Mouse (Mus musculus) heart, adult 8-10 months (tissue): ENCODE data around the gene Bzw1. TPM values are rescaled to one million over a fixed set of nuclear protein-coding genes. Genes with fewer than 3 reads are reported as not detected.
A peak's percentile ranks its signal among the peaks of the same experiment; 100 is the strongest.

Experiments
- DNase-seq: peaks from one replicate; pipeline ENCODE4 v3.0.0; 2022; ENCODE audit warnings: low spot score
- total RNA-seq, 4 experiments: library from RNA; stranded (reverse); gene quantifications; 2 replicates each; pipeline ENCODE4 v1.2.4; 2022

The Bzw1 gene
- total RNA-seq, 4 experiments from 2014 or later: 60.2 to 64.3 (median 62.1) TPM

- no peak for DNase-seq
Observed at GRCm38 (mm10) chr1:58396179-58396578, 3.5 kb downstream of the Bzw1 start.

GRCm38 (mm10) chr1:58397731-58398130 lies 5.0 kb downstream of the Bzw1 start:
- no peak for DNase-seq

- DNase-seq: no peak
Observed at GRCm38 (mm10) chr1:58401396-58401795, 8.7 kb downstream of the Bzw1 start.

- no peak for DNase-seq
Observed at GRCm38 (mm10) chr1:58403745-58404144, 11.0 kb downstream of the Bzw1 start.

GRCm38 (mm10) chr1:58407321-58407720 lies 14.6 kb downstream of the Bzw1 start:
- no peak for DNase-seq

GRCm38 (mm10) chr1:58408141-58408540 lies 15.4 kb downstream of the Bzw1 start:
- DNase-seq: no peak

GRCm38 (mm10) chr1:58409553-58410197 lies 17.0 kb downstream of the Bzw1 start:
- no peak for DNase-seq

- no peak for DNase-seq
Observed at GRCm38 (mm10) chr1:58410198-58410588, 17.5 kb downstream of the Bzw1 start.

GRCm38 (mm10) chr1:58410776-58411175 lies 18.1 kb downstream of the Bzw1 start:
- DNase-seq: no peak

GRCm38 (mm10) chr1:58415442-58415841 lies 22.7 kb downstream of the Bzw1 start:
- DNase-seq: no peak

GRCm38 (mm10) chr1:58416048-58416447 lies 23.4 kb downstream of the Bzw1 start:
- DNase-seq: no peak

GRCm38 (mm10) chr1:58420032-58420431 lies 27.3 kb downstream of the Bzw1 start:
- DNase-seq: no peak

- no peak for DNase-seq
Observed at GRCm38 (mm10) chr1:58420961-58421360, 28.3 kb downstream of the Bzw1 start.

- peak; percentile 71 for DNase-seq
Observed at GRCm38 (mm10) chr1:58422879-58423278, 30.2 kb downstream of the Bzw1 start.

- peak; percentile 99 for DNase-seq
Observed at GRCm38 (mm10) chr1:58423371-58424248, 30.9 kb downstream of the Bzw1 start, which contains the start of gene Clk1. Gene Clk1, minus strand, starts transcription at chr1:58424066.

- no peak for DNase-seq
Observed at GRCm38 (mm10) chr1:58424551-58424950, 31.9 kb downstream of the Bzw1 start.

- no peak for DNase-seq
Observed at GRCm38 (mm10) chr1:58444691-58445090, 52.0 kb downstream of the Bzw1 start.

- DNase-seq: peak; percentile 86
Observed at GRCm38 (mm10) chr1:58445143-58445722, 52.5 kb downstream of the Bzw1 start, which contains the start of the genes Nif3l1 and Ppil3. Gene Nif3l1, plus strand, starts transcription at chr1:58445151. Gene Ppil3, minus strand, starts transcription at chr1:58445486.

- DNase-seq: no peak
Observed at GRCm38 (mm10) chr1:58445861-58446260, 53.2 kb downstream of the Bzw1 start.

- no peak for DNase-seq
Observed at GRCm38 (mm10) chr1:58447766-58448165, 55.1 kb downstream of the Bzw1 start.

- no peak for DNase-seq
Observed at GRCm38 (mm10) chr1:58448396-58448795, 55.7 kb downstream of the Bzw1 start.

GRCm38 (mm10) chr1:58454316-58454715 lies 61.6 kb downstream of the Bzw1 start:
- DNase-seq: no peak
